Mouse (Mus musculus) ES-E14 (cell line): ENCODE measurements around the gene Adad2. TPM values are rescaled to one million over a fixed set of nuclear protein-coding genes. Genes with fewer than 3 reads are reported as not detected.

Experiments
- DNase-seq: peaks from one replicate; pipeline ENCODE4 v3.0.0-alpha.2; 2013; ENCODE audit warnings: low read depth, low spot score
- H3K27ac ChIP-seq: 2 replicates; pipeline ENCODE4 v1.5.1; 2012; ENCODE audit warnings: low read depth, mild to moderate bottlenecking, low read length, moderate library complexity, mixed read lengths; ENCODE audit not compliant: poor library complexity, insufficient read depth, severe bottlenecking
- H3K36me3 ChIP-seq: 2 replicates; pipeline ENCODE4 v1.6.1; 2012; ENCODE audit warnings: mild to moderate bottlenecking, low read length, moderate library complexity, mixed read lengths; ENCODE audit not compliant: control insufficient read depth, poor library complexity, insufficient read depth, severe bottlenecking
- H3K4me1 ChIP-seq, 2 experiments: fragments of 150-350 bp in 1 of 2; sonication (generic) in 1 of 2; 2 replicates each; pipeline ENCODE4 v1.6.1; 2012; ENCODE audit warnings: low read length in 2 of 2, mild to moderate bottlenecking in 1 of 2, mixed read lengths in 1 of 2; ENCODE audit not compliant: control insufficient read depth in 2 of 2, insufficient read depth in 2 of 2, poor library complexity in 1 of 2
- H3K4me3 ChIP-seq, 2 experiments: fragments of 150-350 bp in 1 of 2; sonication (generic) in 1 of 2; 2 replicates each; pipeline ENCODE4 v1.5.1; 2012; ENCODE audit warnings: low read length in 2 of 2, low read depth in 1 of 2, mild to moderate bottlenecking in 1 of 2, mixed read lengths in 1 of 2; ENCODE audit not compliant: insufficient read depth in 1 of 2, poor library complexity in 1 of 2, severe bottlenecking in 1 of 2
- H3K9ac ChIP-seq: 2 replicates; pipeline ENCODE4 v1.6.1; 2012; ENCODE audit warnings: low read depth, mild to moderate bottlenecking, low read length, mixed read lengths; ENCODE audit not compliant: poor library complexity, insufficient read depth, severe bottlenecking
- H3K9me3 ChIP-seq: fragments of 150-350 bp; sonication (generic); 2 replicates; pipeline ENCODE4 v1.6.1; 2012; ENCODE audit warnings: low read depth, mild to moderate bottlenecking, low read length; ENCODE audit not compliant: control insufficient read depth, insufficient read depth
- CHD2 ChIP-seq: IDR thresholded peaks from 2 replicates; pipeline ENCODE4 v1.6.1; 2014; ENCODE audit warnings: mild to moderate bottlenecking, low read depth, low read length, inconsistent platforms
- HCFC1 ChIP-seq: IDR thresholded peaks from 2 replicates; pipeline ENCODE4 v1.6.1; 2012; ENCODE audit warnings: low read length, inconsistent platforms, borderline replicate concordance; ENCODE audit not compliant: insufficient read depth
- MAFK ChIP-seq: IDR thresholded peaks from 2 replicates; pipeline ENCODE4 v1.6.1; 2014; ENCODE audit warnings: mild to moderate bottlenecking, low read depth, low read length, inconsistent platforms; ENCODE audit not compliant: insufficient read depth
- ZC3H11A ChIP-seq: IDR thresholded peaks from 2 replicates; pipeline ENCODE4 v1.6.1; 2012; ENCODE audit warnings: low read depth, mild to moderate bottlenecking, inconsistent platforms, low read length, borderline replicate concordance
- ZNF384 ChIP-seq: IDR thresholded peaks from 2 replicates; pipeline ENCODE4 v1.6.1; 2012; ENCODE audit warnings: low read depth, low read length, inconsistent platforms
- in situ Hi-C, 2 experiments: fragments of 600-800 bp; cut with MboI; formaldehyde crosslinking; loops; one replicate each; pipeline ENCODE4 v1.15.1; 2025; ENCODE audit warnings: low sequenced_read_pairs in 2 of 2, inconsistent platforms in 1 of 2; ENCODE audit not compliant: unreplicated experiment in 2 of 2
- total RNA-seq: library from RNA; depleted of rRNA; stranded (reverse); fragments of 300-350 nt; gene quantifications from 2 replicates; pipeline ENCODE4 v1.2.3, GENCODE M21; 2012; rRNA removed

The Adad2 gene
- total RNA-seq = 6.8 and 8.0 TPM in 2 replicates

- H3K27ac ChIP-seq = no peak within 1 kb of the TSS
- peak; percentile 65 for DNase-seq
- in situ Hi-C loops = no loop called here
- no peaks in the 10 kb centered on the region for H3K9me3 ChIP-seq
- peak within 1 kb of the TSS; percentile 20 for H3K9ac ChIP-seq
- peaks cover 0 to 2% of the 10 kb centered on the region in 2 experiments; a peak in 1 of 4 replicates for H3K4me1 ChIP-seq
- H3K36me3 ChIP-seq = no peaks in the 10 kb centered on the region
- peak within 1 kb of the TSS in 1 of 2 experiments; percentile 26; a peak in 2 of 4 replicates for H3K4me3 ChIP-seq
- TF ChIP-seq ZNF384 (no peak), MAFK (no peak), CHD2 (peak; percentile 88), ZC3H11A (no peak)
Measured at GRCm38 (mm10) chr8:119612471-119612870, at the start of gene Adad2. Gene Adad2, plus strand, starts transcription at chr8:119612747.

- Histone ChIP-seq H3K27ac (no peak overlapping the region), H3K4me3 (no peak overlapping the region), H3K36me3 (peaks cover 22% of the 10 kb centered on the region; the same call in 1 of the 2 replicates), H3K9ac (no peak overlapping the region), H3K4me1 (peaks cover 3 to 12% of the 10 kb centered on the region in 2 experiments; a peak in 2 of 4 replicates), H3K9me3 (no peaks in the 10 kb centered on the region)
- no peak for DNase-seq
- in situ Hi-C loops = no loop called here
- no peak for TF ChIP-seq CHD2
- no peak for TF ChIP-seq HCFC1
- no peak for TF ChIP-seq MAFK
- no peak for TF ChIP-seq ZC3H11A
Measured at GRCm38 (mm10) chr8:119563849-119564251, 48.7 kb upstream of the Adad2 start.

GRCm38 (mm10) chr8:119566367-119566766 is 46.2 kb upstream of the Adad2 start:
- Histone ChIP-seq H3K9ac (peak overlapping the region; percentile 20; the same call in 1 of the 2 replicates), H3K4me1 (peaks cover 3 to 11% of the 10 kb centered on the region in 2 experiments; a peak in 2 of 4 replicates), H3K27ac (peak overlapping the region; percentile 5; the same call in 1 of the 2 replicates), H3K36me3 (peaks cover 22% of the 10 kb centered on the region; the same call in 1 of the 2 replicates), H3K9me3 (no peaks in the 10 kb centered on the region), H3K4me3 (peak overlapping the region in 1 of 2 experiments; percentile 40; a peak in 1 of 4 replicates)
- no peak for TF ChIP-seq ZNF384
- no peak for TF ChIP-seq CHD2
- no peak for TF ChIP-seq HCFC1
- TF ChIP-seq MAFK = no peak
- TF ChIP-seq ZC3H11A = no peak
- peak; percentile 53 for DNase-seq
- in situ Hi-C loops = no loop called here

GRCm38 (mm10) chr8:119568251-119568650 is 44.3 kb upstream of the Adad2 start:
- H3K9ac ChIP-seq = no peak overlapping the region
- no peak for DNase-seq
- H3K27ac ChIP-seq = no peak overlapping the region
- H3K4me1 ChIP-seq = peaks cover 3 to 11% of the 10 kb centered on the region in 2 experiments; a peak in 2 of 4 replicates
- TF ChIP-seq MAFK = no peak
- TF ChIP-seq ZC3H11A = no peak
- TF ChIP-seq CHD2 = no peak
- TF ChIP-seq HCFC1 = no peak
- no peak for TF ChIP-seq ZNF384
- H3K4me3 ChIP-seq = no peak overlapping the region
- peaks cover 18% of the 10 kb centered on the region; the same call in 1 of the 2 replicates for H3K36me3 ChIP-seq
- no peaks in the 10 kb centered on the region for H3K9me3 ChIP-seq
- in situ Hi-C loops = no loop called here
